Mouse (Mus musculus) embryonic facial prominence, embryonic 10.5 days (tissue): ENCODE measurements around the gene Ankrd13b. TPM values are rescaled to one million over a fixed set of nuclear protein-coding genes. Genes with fewer than 3 reads are reported as not detected.
"Not testable (repeated sequence)": the region's sequence is repeated elsewhere in the genome, so short reads cannot be mapped to it uniquely, and the experiment has no call there.

ENCODE experiments used
- DNase-seq: peaks from one replicate; pipeline ENCODE4 v3.0.0-alpha.2; 2017; ENCODE audit warnings: low spot score
- H3K27ac ChIP-seq: fragments of 300-500 bp; sonication (generic); replicated peaks from 2 replicates; pipeline ENCODE4 v1.5.1; 2016; ENCODE audit warnings: mild to moderate bottlenecking
- H3K27me3 ChIP-seq: fragments of 300-500 bp; sonication (generic); replicated peaks from 2 replicates; pipeline ENCODE4 v1.6.1; 2016; ENCODE audit warnings: low read depth, mild to moderate bottlenecking; ENCODE audit not compliant: poor library complexity, severe bottlenecking
- H3K36me3 ChIP-seq: fragments of 300-500 bp; sonication (generic); replicated peaks from 2 replicates; pipeline ENCODE4 v1.6.1; 2016; ENCODE audit warnings: mild to moderate bottlenecking, moderate library complexity
- H3K4me1 ChIP-seq: fragments of 300-500 bp; sonication (generic); 2 replicates; pipeline ENCODE4 v1.6.1; 2016
- H3K4me3 ChIP-seq: fragments of 300-500 bp; sonication (generic); 2 replicates; pipeline ENCODE4 v1.5.1; 2016; ENCODE audit warnings: mild to moderate bottlenecking, moderate library complexity
- H3K9me3 ChIP-seq: fragments of 300-500 bp; sonication (generic); 2 replicates; pipeline ENCODE4 v1.6.1; 2016; ENCODE audit warnings: mild to moderate bottlenecking
- WGBS: fragments of 180-500 bp; shearing (Covaris S2); methylation state at CpG from one replicate; pipeline ENCODE4 v1.1.7; 2016; 5-methylcytosine and 5-hydroxymethylcytosine counted together
- polyA plus RNA-seq: library from polyadenylated mRNA; unstranded; fragments of >200 nt; fragmentation: Nextera tagmentation; extraction: Ambion mirVana; gene quantifications from 2 replicates; pipeline ENCODE4 v1.2.1, GENCODE M21; 2016

Gene Ankrd13b
- 11.8 and 13.1 TPM in 2 replicates for polyA plus RNA-seq

GRCm38 (mm10) chr11:77489591-77490235 lies at the start of gene Ankrd13b:
Ankrd13b (minus strand) TSS chr11:77489678.
- peak within 1 kb of the TSS; percentile 85 for H3K4me3 ChIP-seq
- DNase-seq = peak; percentile 87
- H3K9me3 ChIP-seq = no peaks in the 10 kb centered on the region
- peaks cover 13% of the 10 kb centered on the region; the same call in 1 of the 2 replicates for H3K36me3 ChIP-seq
- peaks cover 92% of the 10 kb centered on the region for H3K4me1 ChIP-seq
- H3K27ac ChIP-seq = peak within 1 kb of the TSS; percentile 94
- WGBS = under 1% methylated on average over 86 of the region's 87 CpGs
- H3K27me3 ChIP-seq = no peaks in the 10 kb centered on the region

GRCm38 (mm10) chr11:77532202-77532846 lies 42.8 kb upstream of the Ankrd13b start:
- Histone ChIP-seq H3K27me3 (no peaks in the 10 kb centered on the region), H3K36me3 (peaks cover 44% of the 10 kb centered on the region), H3K4me3 (no peak overlapping the region), H3K27ac (no peak overlapping the region), H3K4me1 (0 out of 2 replicates have a peak, but pooled peaks cover 3% of the 10 kb centered on the region), H3K9me3 (no peaks in the 10 kb centered on the region)
- whole genome bisulfite sequencing = 89% methylated on average over 4 of the region's 4 CpGs
- no peak for DNase-seq

GRCm38 (mm10) chr11:77530862-77531261 lies 41.4 kb upstream of the Ankrd13b start:
- 95% methylated on average over 2 of the region's 2 CpGs for WGBS

GRCm38 (mm10) chr11:77529644-77530043 lies 40.2 kb upstream of the Ankrd13b start:
- 87% methylated on average over 3 of the region's 3 CpGs for WGBS
- no peak for DNase-seq
- H3K27ac ChIP-seq = no peak overlapping the region
- H3K27me3 ChIP-seq = no peaks in the 10 kb centered on the region
- H3K9me3 ChIP-seq = no peaks in the 10 kb centered on the region
- H3K4me1 ChIP-seq = peaks cover 5% of the 10 kb centered on the region; the same call in 1 of the 2 replicates
- H3K36me3 ChIP-seq = peaks cover 19% of the 10 kb centered on the region
- no peak overlapping the region for H3K4me3 ChIP-seq

More at GRCm38 (mm10) chr11:77530862-77531261, 41.4 kb upstream of the Ankrd13b start:
- H3K27me3 ChIP-seq = no peaks in the 10 kb centered on the region
- 0 out of 2 replicates have a peak, but pooled peaks cover 3% of the 10 kb centered on the region for H3K4me1 ChIP-seq
- no peak overlapping the region for H3K27ac ChIP-seq
- H3K4me3 ChIP-seq = no peak overlapping the region
- peaks cover 30% of the 10 kb centered on the region for H3K36me3 ChIP-seq
- no peaks in the 10 kb centered on the region for H3K9me3 ChIP-seq
- no peak for DNase-seq

GRCm38 (mm10) chr11:77528420-77528819 lies 38.9 kb upstream of the Ankrd13b start:
- H3K27ac ChIP-seq, H3K27me3 ChIP-seq, H3K4me3 ChIP-seq, DNase-seq, H3K4me1 ChIP-seq, H3K9me3 ChIP-seq: not testable (repeated sequence)
- H3K36me3 ChIP-seq = peaks cover 11% of the 10 kb centered on the region; the same call in 1 of the 2 replicates
- 89% methylated on average over 3 of the region's 3 CpGs for WGBS

- Histone ChIP-seq H3K9me3 (no peaks in the 10 kb centered on the region), H3K4me3 (no peak overlapping the region), H3K27me3 (no peaks in the 10 kb centered on the region), H3K4me1 (peaks cover 10% of the 10 kb centered on the region), H3K27ac (no peak overlapping the region), H3K36me3 (peaks cover 7% of the 10 kb centered on the region; the same call in 1 of the 2 replicates)
- DNase-seq = no peak
- 79% methylated on average over 3 of the region's 3 CpGs for WGBS
Measured at GRCm38 (mm10) chr11:77525804-77526486, 36.5 kb upstream of the Ankrd13b start.

GRCm38 (mm10) chr11:77520601-77521529 lies 31.4 kb upstream of the Ankrd13b start:
- Histone ChIP-seq H3K36me3 (no peaks in the 10 kb centered on the region), H3K4me3 (no peak overlapping the region), H3K27me3 (peaks cover 21% of the 10 kb centered on the region), H3K27ac (no peak overlapping the region), H3K4me1 (peaks cover 52% of the 10 kb centered on the region), H3K9me3 (no peaks in the 10 kb centered on the region)
- peak; percentile 28 for DNase-seq
- WGBS = 55% methylated on average over 5 of the region's 5 CpGs

- H3K4me3 ChIP-seq = no peak within 1 kb of the TSS
- 78% methylated on average over 5 of the region's 5 CpGs for WGBS
- no peaks in the 10 kb centered on the region for H3K9me3 ChIP-seq
- H3K27me3 ChIP-seq = peaks cover 39% of the 10 kb centered on the region
- H3K36me3 ChIP-seq = no peaks in the 10 kb centered on the region
- no peak within 1 kb of the TSS for H3K27ac ChIP-seq
- peaks cover 68% of the 10 kb centered on the region for H3K4me1 ChIP-seq
- no peak for DNase-seq
Measured at GRCm38 (mm10) chr11:77519043-77519442, 29.6 kb upstream of the Ankrd13b start, which contains the start of gene Gm10392. Gm10392 (minus strand) TSS chr11:77519198.

- Histone ChIP-seq H3K4me3 (no peak overlapping the region), H3K9me3 (no peaks in the 10 kb centered on the region), H3K27ac (no peak overlapping the region), H3K4me1 (peaks cover 75% of the 10 kb centered on the region), H3K27me3 (peaks cover 42% of the 10 kb centered on the region), H3K36me3 (no peaks in the 10 kb centered on the region)
- 82% methylated on average over 27 of the region's 27 CpGs for WGBS
- no peak for DNase-seq
Measured at GRCm38 (mm10) chr11:77518051-77518798, 28.7 kb upstream of the Ankrd13b start.

- Histone ChIP-seq H3K36me3 (no peaks in the 10 kb centered on the region), H3K4me1 (peaks cover 79% of the 10 kb centered on the region), H3K4me3 (0 out of 2 replicates have a peak overlapping the region, but pooled peaks have one; percentile 69), H3K9me3 (no peaks in the 10 kb centered on the region), H3K27me3 (peaks cover 42% of the 10 kb centered on the region), H3K27ac (no peak overlapping the region)
- WGBS = 48% methylated on average over 5 of the region's 5 CpGs
- DNase-seq = no peak
Measured at GRCm38 (mm10) chr11:77516553-77517425, 27.3 kb upstream of the Ankrd13b start.
